Mouse (Mus musculus) bone marrow, adult 2 months (tissue): ENCODE measurements around the gene Mtor. TPM values are rescaled to one million over a fixed set of nuclear protein-coding genes. Genes with fewer than 3 reads are reported as not detected.

ENCODE experiments used
- H3K27ac ChIP-seq: fragments of 200-500 bp; 2 replicates; pipeline ENCODE4 v1.5.1; 2012; ENCODE audit warnings: low read depth, mild to moderate bottlenecking, control low read depth, inconsistent platforms, low read length; ENCODE audit not compliant: control insufficient read depth, poor library complexity, insufficient read depth
- H3K4me1 ChIP-seq: fragments of 200-500 bp; 2 replicates; pipeline ENCODE4 v1.6.1; 2011; ENCODE audit warnings: low read length; ENCODE audit not compliant: control insufficient read depth, insufficient read depth
- H3K4me3 ChIP-seq: fragments of 200-500 bp; replicated peaks from 2 replicates; pipeline ENCODE3; 2011; ENCODE audit warnings: mild to moderate bottlenecking, low read depth, low read length, control low read depth; ENCODE audit not compliant: control insufficient read depth
- CTCF ChIP-seq: fragments of 200-500 bp; IDR thresholded peaks from 2 replicates; pipeline ENCODE4 v1.5.1; 2011; ENCODE audit warnings: low read length, control low read depth; ENCODE audit not compliant: control insufficient read depth, insufficient read depth
- POLR2A ChIP-seq: fragments of 200-500 bp; IDR thresholded peaks from 2 replicates; pipeline ENCODE4 v1.6.1; 2011; ENCODE audit warnings: low read depth, mild to moderate bottlenecking, control low read depth, low read length, borderline replicate concordance; ENCODE audit not compliant: control insufficient read depth
- WGBS: fragments of 180-500 bp; shearing (Covaris S2); methylation state at CpG from one replicate; pipeline ENCODE4 v1.1.7; 2018; 5-methylcytosine and 5-hydroxymethylcytosine counted together
- polyA plus RNA-seq: library from polyadenylated mRNA; stranded (reverse); fragments of >200 nt; gene quantifications from 2 replicates; pipeline ENCODE4 v1.2.4, GENCODE M21; 2011; ENCODE audit warnings: low replicate concordance; ENCODE audit not compliant: missing spikeins, insufficient read depth, insufficient read length

Gene Mtor
- polyA plus RNA-seq, 1 experiment: 11.5 TPM

DNA sequence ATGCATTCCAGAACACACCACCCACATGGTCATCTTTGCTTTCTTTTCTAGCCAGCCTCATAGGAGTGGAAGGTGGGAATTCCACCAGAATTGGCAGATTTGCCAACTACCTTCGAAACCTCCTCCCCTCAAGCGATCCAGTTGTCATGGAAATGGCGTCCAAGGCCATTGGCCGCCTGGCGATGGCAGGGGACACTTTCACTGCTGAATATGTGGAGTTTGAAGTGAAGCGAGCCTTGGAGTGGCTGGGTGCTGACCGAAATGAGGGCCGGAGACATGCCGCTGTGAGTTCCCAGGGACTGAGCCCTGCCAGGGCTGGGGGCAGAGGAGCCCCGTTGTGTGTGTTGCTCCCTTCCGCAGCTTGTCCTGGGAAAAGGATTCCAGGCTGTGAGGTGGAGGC is 5.3 kb downstream of the Mtor start:
- 95% methylated on average over 11 of the region's 11 CpGs for WGBS

DNA sequence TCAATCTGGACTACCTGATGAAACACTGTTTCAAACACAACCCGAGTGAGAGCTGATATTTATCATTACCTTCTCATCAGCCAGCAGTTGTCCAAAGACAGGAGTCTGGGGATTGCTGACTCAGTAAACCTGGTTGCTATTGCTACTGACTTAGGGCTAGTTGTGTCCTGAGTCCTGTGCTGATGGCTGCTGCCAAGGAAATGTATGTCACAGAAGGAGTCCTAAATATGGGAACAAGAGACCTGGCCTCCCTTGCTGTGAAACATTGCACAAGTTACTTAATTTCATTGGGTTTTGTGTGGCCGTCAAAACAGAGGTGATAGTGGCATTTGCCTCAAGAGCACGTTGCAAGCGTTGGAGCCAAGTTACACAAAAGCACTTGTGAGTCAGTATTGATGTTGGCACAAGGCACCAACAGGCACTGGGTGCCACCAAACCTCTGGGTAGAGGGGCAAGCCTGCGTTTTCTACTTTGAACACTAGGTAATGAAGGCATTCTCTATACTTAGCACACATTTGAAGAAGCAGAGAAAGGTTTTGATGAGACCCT is 7.1 kb downstream of the Mtor start:
- no peak overlapping the region for H3K4me3 ChIP-seq
- H3K4me1 ChIP-seq: no peaks in the 10 kb centered on the region
- H3K27ac ChIP-seq: no peak overlapping the region
- 82% methylated on average over 5 of the region's 5 CpGs for WGBS
- TF ChIP-seq CTCF: no peak
- no peak for TF ChIP-seq POLR2A

More for the DNA sequence above, 5.3 kb downstream of the Mtor start:
- no peak for TF ChIP-seq CTCF
- no peak for TF ChIP-seq POLR2A
- Histone ChIP-seq H3K4me1 (no peaks in the 10 kb centered on the region), H3K27ac (no peak overlapping the region), H3K4me3 (no peak overlapping the region)

DNA sequence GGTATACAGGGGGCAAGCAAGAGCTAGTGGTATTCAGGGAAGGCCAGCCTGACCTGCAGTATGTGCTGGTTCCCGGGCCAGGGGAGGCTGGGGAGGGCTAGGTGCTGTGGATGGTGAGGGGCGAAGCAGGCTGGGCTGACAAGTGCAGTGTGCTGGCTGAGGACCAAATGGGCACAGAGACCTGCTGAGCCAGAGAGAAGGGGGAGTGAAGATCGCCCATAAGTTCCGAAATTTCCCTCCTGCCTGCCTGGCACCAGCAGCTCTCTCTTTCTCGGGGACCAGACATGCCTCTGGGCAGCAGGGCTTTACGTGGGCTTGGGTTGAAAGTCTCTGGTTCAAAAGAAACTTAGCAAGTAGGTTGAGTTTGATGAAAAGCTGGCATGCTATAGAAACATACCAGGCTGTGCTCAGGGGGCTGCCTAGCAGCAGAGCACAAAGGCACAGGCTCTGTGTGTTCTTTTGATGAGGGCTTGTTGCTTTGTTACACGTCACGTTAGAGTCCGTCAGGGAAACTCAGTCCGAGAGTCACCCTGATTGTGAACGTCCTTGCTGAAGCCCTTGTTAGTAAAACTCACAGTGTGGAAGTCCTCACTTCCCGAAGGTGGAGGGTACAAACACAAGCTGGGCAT is 12.4 kb downstream of the Mtor start:
- 88% methylated on average over 12 of the region's 12 CpGs for WGBS
- TF ChIP-seq CTCF: no peak
- TF ChIP-seq POLR2A: no peak

DNA sequence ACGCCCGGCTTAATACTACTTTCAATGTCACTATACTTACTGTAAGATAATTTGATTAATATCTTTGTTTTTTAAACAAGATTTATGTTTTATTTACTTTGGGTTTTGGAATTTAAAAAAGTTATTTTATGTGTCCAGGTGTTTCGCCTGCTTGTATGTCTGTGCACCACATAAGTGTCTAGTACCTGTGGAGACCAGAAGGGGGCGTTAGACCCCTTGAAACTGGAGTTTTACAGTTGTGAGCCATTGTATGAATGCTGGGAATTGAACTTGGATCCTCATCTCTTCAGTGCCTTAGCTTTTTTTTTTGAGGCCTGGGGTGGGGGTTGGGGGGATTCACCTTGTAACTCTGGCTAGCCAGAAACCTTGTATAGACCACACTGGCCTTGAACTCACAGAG is 13.4 kb downstream of the Mtor start:
- TF ChIP-seq CTCF: no peak
- no peak for TF ChIP-seq POLR2A
- 85% methylated on average over 4 of the region's 4 CpGs for WGBS
- H3K4me3 ChIP-seq: no peak overlapping the region
- H3K27ac ChIP-seq: no peak overlapping the region
- no peaks in the 10 kb centered on the region for H3K4me1 ChIP-seq

More for the DNA sequence above, 12.4 kb downstream of the Mtor start:
- H3K4me3 ChIP-seq: no peak overlapping the region
- no peaks in the 10 kb centered on the region for H3K4me1 ChIP-seq
- no peak overlapping the region for H3K27ac ChIP-seq

DNA sequence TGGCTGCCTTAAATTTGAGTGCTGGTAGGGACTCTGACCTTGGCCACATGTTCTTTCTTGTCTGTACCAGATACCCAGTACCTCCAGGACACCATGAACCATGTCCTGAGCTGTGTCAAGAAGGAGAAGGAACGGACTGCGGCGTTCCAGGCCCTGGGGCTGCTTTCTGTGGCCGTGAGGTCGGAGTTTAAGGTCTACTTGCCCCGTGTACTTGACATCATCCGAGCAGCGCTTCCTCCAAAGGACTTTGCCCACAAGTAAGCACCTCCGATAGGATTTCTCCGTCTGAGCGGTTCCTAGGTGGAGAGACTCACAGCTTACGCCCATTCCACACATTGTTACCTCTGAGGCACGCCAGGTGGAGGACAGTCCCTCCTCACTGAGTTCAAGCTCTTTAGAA is 14.3 kb downstream of the Mtor start:
- Histone ChIP-seq H3K27ac (no peak overlapping the region), H3K4me1 (no peaks in the 10 kb centered on the region), H3K4me3 (no peak overlapping the region)
- TF ChIP-seq POLR2A (no peak), CTCF (no peak)
- WGBS: 94% methylated on average over 13 of the region's 13 CpGs

DNA sequence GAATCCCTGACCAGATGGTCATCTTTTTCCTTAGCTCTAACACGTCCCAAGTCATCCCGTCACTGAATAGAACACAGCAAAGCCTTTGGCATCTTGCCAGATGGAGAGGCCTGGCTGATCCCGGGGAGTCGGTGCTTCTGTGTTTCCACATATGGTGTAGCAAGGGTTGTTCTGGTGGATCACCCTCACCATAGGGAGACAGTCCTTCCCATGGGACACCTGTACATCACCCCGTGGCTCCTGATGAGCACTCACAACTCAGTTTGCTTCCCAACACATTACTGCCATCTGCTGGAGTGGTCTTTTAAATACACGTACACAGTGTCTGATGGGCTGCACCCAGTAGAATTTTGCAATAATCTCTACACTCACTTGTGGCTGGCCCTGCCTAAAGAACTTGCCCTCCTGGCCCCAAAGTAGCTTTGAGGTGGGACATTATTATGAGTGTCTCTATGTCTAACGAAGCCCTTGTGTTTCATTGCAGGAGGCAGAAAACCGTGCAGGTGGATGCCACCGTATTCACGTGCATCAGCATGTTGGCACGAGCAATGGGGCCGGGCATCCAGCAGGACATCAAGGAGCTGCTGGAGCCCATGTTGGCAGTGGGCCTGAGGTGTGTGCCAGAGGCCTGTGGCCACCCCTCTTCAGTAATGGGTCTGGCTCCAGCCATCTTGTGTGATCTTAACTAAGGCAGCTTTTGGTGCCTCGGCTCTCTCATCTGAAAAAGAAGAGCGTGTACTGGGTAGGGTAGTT is 15.0 kb downstream of the Mtor start:
- 81% methylated on average over 14 of the region's 14 CpGs for WGBS
- Histone ChIP-seq H3K27ac (no peak overlapping the region), H3K4me1 (no peaks in the 10 kb centered on the region), H3K4me3 (no peak overlapping the region)
- TF ChIP-seq POLR2A (no peak), CTCF (peak; percentile 31; the same call in 1 of the 2 replicates)

DNA sequence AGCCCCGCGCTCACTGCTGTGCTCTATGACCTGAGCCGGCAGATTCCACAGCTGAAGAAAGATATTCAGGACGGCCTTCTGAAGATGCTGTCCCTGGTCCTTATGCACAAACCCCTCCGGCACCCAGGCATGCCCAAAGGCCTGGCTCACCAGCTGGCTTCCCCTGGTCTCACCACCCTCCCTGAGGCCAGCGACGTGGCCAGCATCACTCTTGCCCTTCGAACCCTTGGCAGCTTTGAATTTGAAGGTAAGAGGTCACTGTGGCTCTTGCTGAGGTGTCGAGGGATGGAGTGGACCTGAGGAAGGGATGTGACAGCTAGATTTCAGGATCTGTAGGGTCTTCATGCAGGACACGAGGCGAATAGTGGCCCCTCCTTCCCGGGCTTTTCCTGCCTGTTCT is 15.9 kb downstream of the Mtor start:
- 87% methylated on average over 12 of the region's 12 CpGs for WGBS
- no peak overlapping the region for H3K27ac ChIP-seq
- no peak for TF ChIP-seq CTCF
- TF ChIP-seq POLR2A: no peak
- no peak overlapping the region for H3K4me3 ChIP-seq
- no peaks in the 10 kb centered on the region for H3K4me1 ChIP-seq

DNA sequence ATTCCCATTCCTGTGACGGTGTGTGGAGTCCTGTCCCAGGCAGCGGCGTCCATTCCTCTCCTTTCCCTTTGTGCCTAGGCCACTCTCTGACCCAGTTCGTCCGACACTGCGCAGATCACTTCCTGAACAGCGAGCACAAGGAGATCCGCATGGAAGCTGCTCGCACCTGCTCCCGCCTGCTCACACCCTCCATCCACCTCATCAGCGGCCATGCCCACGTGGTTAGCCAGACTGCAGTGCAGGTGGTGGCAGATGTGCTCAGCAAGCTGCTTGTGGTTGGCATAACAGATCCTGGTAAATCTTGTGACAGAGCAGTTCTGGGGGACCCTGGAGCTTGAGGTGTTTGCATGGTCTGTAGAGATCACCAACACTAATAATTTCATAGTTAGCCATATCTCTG is 16.5 kb downstream of the Mtor start:
- no peak overlapping the region for H3K27ac ChIP-seq
- TF ChIP-seq POLR2A (no peak), CTCF (no peak)
- H3K4me1 ChIP-seq: no peaks in the 10 kb centered on the region
- WGBS: 91% methylated on average over 12 of the region's 12 CpGs
- H3K4me3 ChIP-seq: no peak overlapping the region

DNA sequence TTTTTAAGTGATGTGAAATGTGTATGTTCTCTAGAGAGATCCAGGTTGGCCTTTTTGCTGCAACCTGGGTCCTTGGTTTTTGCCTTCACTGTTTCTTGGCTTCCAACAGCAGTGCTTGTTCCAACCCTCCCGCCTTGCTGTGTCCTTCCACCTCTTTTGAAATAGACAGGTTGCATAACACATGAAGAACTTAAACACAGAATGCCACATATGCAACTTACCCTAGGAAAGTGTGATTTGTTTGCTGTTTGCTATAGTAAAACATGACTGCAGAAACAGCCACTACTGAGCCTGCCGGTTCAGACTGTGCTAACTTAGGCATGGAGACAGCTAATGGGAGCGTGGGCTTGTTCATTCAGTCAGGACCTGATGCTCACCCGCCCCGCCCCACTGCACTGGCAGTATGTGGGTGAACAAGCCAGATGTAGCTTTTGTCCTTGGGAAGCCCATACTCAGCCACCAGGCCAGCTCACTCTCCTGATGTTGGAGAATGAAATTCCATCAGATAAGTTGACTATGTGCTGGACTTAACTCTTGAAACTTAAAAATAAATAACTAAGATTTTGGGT is 18.2 kb downstream of the Mtor start:
- H3K4me1 ChIP-seq: no peaks in the 10 kb centered on the region
- WGBS: 79% methylated on average over 5 of the region's 5 CpGs
- TF ChIP-seq POLR2A (no peak), CTCF (no peak)

More for the DNA sequence above, 18.2 kb downstream of the Mtor start:
- H3K27ac ChIP-seq: no peak overlapping the region
- no peak overlapping the region for H3K4me3 ChIP-seq
